Mouse (Mus musculus) gastrocnemius, postnatal 14 days (tissue): Measurements from ENCODE around the gene Rgs8. TPM values are rescaled to one million over a fixed set of nuclear protein-coding genes. Genes with fewer than 3 reads are reported as not detected.

Experiments
- DNase-seq: peaks from one replicate; pipeline ENCODE4 v3.0.0; 2021; ENCODE audit warnings: mixed read lengths
- intact Hi-C: fragments of 180-260 bp; cut with DNase I; formaldehyde crosslinking; loops from one replicate; pipeline ENCODE4 v1.15.1; 2025; ENCODE audit warnings: low total_unique reads
- long read RNA-seq, 2 experiments: library from polyadenylated mRNA; stranded (forward); transcript quantifications; one replicate each; pipeline ENCODE4 v2.0.0; 2021
- total RNA-seq, 2 experiments: library from RNA; stranded (reverse); gene quantifications; 2 replicates each; pipeline ENCODE4 v1.2.3; 2021

Rgs8 gene
- total RNA-seq, result under 1 TPM; 0.31 to 0.68 TPM
- long read RNA-seq, experiment 1, result 0 reads
- long read RNA-seq, experiment 2, result 0 reads

DNA sequence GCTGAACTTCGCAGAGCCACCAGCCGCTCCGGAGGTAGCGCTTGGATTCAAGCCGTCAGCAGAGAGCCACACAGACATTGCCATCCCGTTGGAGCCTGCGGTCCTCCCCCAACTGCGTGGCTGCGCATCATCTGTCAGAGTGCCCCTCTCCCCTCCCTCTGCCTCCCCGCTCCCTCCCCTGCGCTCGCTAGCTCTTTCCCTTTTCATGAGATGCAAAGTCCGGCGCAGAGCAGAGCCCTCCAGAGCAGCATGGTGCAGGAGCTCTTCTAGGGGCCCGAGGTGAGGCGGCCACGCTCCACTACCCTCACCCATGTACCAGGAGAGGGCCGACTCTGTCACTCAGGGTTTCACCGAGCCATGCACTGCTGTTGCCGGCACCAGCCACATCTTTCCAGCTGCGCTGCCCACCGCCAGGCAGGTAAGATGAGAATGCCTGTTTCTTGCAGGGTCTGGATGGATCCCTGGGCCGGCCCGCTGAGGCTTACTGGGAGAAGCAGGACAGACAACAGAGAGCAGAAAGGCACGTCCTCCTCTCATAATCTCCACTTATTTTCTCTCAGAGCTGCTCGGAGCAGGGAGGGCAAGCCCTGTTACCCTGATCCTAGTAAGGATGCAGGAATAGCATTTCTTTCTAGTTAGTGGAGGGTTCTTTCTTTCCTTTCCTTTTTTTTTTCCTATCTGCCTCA lies at the start of gene Rgs8:
Gene Rgs8 (plus strand): TSS at position 88 of the 686 bp plus-strand sequence.
- intact Hi-C loops, result no loop called here

GRCm38 (mm10) chr1:153617340-153617830 lies 35.4 kb upstream of the Rgs8 start:
- no peak for DNase-seq
- intact Hi-C loops, result no loop called here

More for the DNA sequence above, at the start of gene Rgs8:
- no peak for DNase-seq

DNA sequence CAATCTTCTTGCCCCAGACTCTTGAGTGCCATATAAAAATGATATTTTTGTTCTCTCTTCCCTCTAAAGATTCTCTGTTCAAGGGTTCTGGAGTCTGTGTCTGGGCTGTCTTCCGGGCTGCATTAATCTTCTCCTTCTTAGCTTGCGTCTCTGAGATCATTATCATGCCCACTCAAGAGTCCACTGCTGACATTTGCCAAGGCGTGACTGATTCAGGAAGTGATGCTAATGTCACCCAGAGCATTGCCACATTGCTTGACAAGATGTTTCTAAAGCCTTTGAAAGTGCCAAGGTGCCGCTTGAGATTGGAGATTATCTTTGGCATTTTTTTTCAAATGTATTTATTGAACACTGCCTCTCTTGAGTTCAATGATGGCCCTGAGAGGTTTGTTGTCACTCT lies 29.8 kb upstream of the Rgs8 start:
- intact Hi-C loops, result no loop called here
- DNase-seq, result no peak

DNA sequence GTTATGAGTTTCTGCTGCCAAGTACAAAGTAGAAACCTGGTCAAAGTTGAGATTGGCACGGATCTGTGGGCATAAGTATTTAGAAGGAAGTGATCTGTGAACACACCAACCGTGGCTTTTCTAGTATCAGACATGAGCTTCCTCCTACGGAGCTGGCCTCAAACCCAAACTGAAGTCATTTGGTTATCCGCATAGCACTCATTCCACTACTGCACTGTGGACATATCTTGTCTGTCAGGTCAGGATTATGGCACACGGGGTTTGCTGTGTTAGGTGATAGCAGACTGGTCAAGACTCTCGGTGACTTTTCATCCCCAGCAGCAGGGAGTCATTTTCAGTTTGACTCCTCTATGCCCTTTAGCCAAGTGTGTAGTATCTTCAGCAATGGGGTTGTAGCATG lies 20.1 kb upstream of the Rgs8 start:
- intact Hi-C loops, result no loop called here
- DNase-seq, result no peak

- intact Hi-C loops, result no loop called here
These were observed 17.8 kb upstream of the Rgs8 start for GRCm38 (mm10) chr1:153635056-153635455.

DNA sequence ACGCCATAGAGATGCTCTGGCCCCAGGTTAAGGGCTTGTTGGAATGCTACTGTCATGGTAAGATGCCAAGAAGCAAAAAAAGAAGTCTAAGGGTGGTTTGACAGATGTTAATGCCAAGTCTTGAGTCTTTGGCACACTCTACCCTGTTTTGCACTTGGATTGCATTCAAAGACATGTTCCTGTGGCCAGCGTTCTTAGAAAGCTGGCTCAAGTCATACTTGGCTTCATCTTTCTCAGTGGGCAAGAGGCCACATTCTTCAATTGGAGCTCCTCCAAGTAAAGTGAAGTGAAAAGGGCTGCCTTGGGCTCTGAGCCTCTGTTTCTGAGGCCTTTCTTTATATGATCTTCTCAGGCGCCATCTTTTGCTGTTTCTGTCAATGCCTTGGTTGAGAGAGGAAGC lies 17.3 kb upstream of the Rgs8 start:
- intact Hi-C loops, result no loop called here
- DNase-seq, result peak; percentile 28

More at GRCm38 (mm10) chr1:153635056-153635455, 17.8 kb upstream of the Rgs8 start:
- DNase-seq, result no peak

DNA sequence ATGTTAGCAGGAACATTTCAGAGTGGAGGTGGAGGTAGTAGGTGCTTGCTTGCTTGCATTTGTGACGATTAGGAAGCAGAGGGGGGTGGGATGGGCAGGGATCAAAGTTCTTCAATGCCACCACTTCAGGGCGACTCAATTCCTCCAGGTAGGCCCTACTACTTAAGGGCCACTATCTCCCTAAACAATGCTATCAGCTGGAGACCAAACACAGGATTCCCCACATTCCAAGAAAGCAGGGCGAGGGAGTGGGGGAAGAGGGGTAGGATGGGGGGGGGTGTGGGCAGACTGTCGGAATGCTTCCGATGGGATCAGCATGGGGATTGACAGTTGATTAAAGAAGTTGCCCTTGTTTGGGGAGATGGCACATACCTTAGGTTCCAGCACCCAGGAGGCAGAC lies 16.0 kb upstream of the Rgs8 start:
- no peak for DNase-seq
- intact Hi-C loops, result no loop called here

- peak; percentile 71 for DNase-seq
- intact Hi-C loops, result no loop called here
These were observed 11.3 kb upstream of the Rgs8 start for GRCm38 (mm10) chr1:153641492-153641939.

GRCm38 (mm10) chr1:153641940-153642501 lies 10.8 kb upstream of the Rgs8 start:
- intact Hi-C loops, result no loop called here
- DNase-seq, result peak; percentile 84

GRCm38 (mm10) chr1:153653674-153654073 lies 849 bp downstream of the Rgs8 start:
- intact Hi-C loops, result no loop called here
- no peak for DNase-seq

GRCm38 (mm10) chr1:153659666-153660065 lies 6.8 kb downstream of the Rgs8 start:
- DNase-seq, result no peak
- intact Hi-C loops, result no loop called here

- intact Hi-C loops, result no loop called here
- no peak for DNase-seq
These were observed 8.3 kb downstream of the Rgs8 start for GRCm38 (mm10) chr1:153660982-153661688.

- DNase-seq, result no peak
These were observed 8.8 kb downstream of the Rgs8 start for GRCm38 (mm10) chr1:153661689-153662002.

DNA sequence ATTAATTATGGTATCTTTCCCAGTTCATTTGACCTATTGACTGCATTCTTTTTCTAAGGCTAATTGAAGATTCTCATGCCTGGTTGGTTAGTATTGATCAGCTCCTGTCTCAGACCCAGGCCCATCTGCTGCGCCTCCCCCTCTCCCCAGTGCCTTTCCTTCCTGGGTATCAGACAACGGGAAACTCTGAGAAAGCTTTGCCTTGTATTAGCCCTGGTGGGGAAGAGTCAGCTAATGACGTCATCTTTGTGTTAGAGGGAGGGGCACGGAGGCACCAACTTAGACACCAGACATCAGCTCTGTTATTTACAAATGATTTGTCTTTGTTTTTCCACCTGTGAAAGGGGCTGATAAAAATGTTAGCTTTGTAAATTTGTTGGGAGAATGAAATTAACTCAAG lies 9.5 kb downstream of the Rgs8 start:
- DNase-seq, result no peak
- intact Hi-C loops, result no loop called here

More at GRCm38 (mm10) chr1:153661689-153662002, 8.8 kb downstream of the Rgs8 start:
- intact Hi-C loops, result no loop called here

DNA sequence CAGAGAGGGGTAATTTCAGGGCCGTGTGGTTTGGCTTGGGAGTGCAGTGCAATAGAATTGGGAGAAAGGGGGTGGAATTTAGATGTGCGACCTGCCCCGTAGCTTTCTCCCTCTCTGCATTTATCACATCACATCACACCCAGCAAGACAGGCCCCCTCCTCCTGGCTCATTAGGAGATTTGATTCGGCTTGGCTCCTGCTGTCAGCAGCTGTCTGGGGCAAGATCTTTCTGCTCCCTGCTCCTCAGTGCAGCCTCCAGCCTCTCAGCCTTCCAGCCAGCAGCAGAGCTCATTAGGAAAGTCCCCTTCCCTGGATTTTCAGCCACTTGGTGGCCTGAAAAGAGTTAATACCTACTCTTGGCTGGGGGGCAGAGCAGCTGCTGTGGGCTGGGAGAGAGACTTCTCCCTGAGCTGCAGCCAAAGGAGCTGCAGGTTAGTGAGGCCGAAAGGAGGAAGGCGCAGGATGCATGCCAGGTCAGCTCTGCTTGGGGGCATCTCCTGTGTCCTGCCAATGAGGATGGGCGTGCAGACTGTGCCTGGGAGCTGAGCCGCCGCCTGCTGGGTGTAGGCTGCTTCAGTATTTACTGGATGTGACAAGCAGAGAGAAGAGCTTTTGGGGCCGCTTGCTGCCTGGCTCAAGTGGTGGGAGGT lies 12.4 kb downstream of the Rgs8 start:
- peak; percentile 42 for DNase-seq

DNA sequence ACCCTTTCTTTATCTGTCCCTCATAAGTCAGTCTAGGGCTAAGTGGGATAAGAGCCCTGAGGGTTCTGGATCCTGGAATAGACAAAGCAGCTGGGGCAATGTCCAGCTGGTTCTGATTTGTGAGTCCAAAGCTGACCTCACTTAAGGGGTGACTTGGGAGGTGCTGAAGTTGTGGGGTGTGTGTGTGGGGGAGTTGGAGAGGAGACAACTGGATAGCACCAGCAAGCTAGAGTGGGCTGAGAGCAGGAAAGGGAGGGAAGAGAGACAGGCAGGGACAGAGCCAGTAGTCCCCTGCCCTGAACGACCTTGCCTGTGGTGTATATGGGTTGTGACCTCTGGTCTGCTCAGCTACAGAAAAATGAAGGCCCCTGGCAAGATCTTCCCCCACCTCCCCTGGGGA lies 13.4 kb downstream of the Rgs8 start:
- DNase-seq, result no peak
- intact Hi-C loops, result no loop called here

More for the DNA sequence above, 12.4 kb downstream of the Rgs8 start:
- intact Hi-C loops, result no loop called here

GRCm38 (mm10) chr1:153667244-153667727 lies 14.5 kb downstream of the Rgs8 start:
- DNase-seq, result no peak
- intact Hi-C loops, result no loop called here

- intact Hi-C loops, result no loop called here
- DNase-seq, result no peak
These were observed 15.0 kb downstream of the Rgs8 start for GRCm38 (mm10) chr1:153667781-153668180.

GRCm38 (mm10) chr1:153669086-153669485 lies 16.3 kb downstream of the Rgs8 start:
- intact Hi-C loops, result no loop called here
- DNase-seq, result no peak

DNA sequence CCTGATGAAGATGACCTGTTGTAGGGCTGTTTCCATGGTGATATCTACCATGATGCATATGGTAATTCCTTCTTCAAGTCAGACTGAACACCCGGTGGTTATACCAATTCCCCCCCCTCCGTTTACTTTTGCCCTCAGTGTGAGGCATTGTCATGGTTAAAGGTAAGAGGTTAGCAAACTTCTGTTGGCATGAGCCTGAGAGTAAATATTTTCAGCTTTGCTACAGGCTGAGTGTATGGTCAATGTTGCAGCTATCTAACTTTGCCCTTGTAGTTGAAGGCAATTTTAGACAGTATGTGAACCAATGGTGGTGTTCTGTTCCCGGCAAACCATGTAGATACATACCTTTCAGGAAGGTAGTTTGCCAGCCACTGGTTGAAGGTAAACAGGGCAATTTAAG lies 16.9 kb downstream of the Rgs8 start:
- no peak for DNase-seq
- intact Hi-C loops, result loop anchor here (10.0 kb wide), 1 partner anchor 65 kb away; no protein-coding TSS in a partner anchor
